14 mouse cellular contexts compared by ENCODE assay signal in genomic region chr16:95601807-95602206, GRCm38 (mm10). TPM values are rescaled to one million over a fixed set of nuclear protein-coding genes. Genes with fewer than 3 reads are reported as not detected.
DNase-seq lines count a peak whose midpoint lies in the region; ATAC-seq lines count a peak whose summit lies in the region.
"Had no signal": no experiment of that assay in that cellular context is flagged by ENCODE, and none has a peak within 500 bp of the region (broad histone marks: within the 10 kb centered on the region; RNA-seq: fewer than 3 reads in every experiment).

No protein-coding gene starts in this region.

- H3K36me3 ChIP-seq in forebrain, embryonic 12.5 days (replicated peaks) = no peaks in the 10 kb centered on the region
- no peaks in the 10 kb centered on the region for H3K36me3 ChIP-seq in forebrain, embryonic 13.5 days (ENCODE audit: poor library complexity, severe bottlenecking)
- no peaks in the 10 kb centered on the region for H3K36me3 ChIP-seq in midbrain, embryonic 12.5 days
- H3K36me3 ChIP-seq in midbrain, embryonic 16.5 days (ENCODE audit: control insufficient read depth, insufficient read depth, low read length) = no peaks in the 10 kb centered on the region
- no peaks in the 10 kb centered on the region for H3K36me3 ChIP-seq in embryonic facial prominence, embryonic 14.5 days (ENCODE audit: control insufficient read depth, insufficient read depth, low read length)
- H3K36me3 ChIP-seq in midbrain, embryonic 14.5 days (ENCODE audit: control insufficient read depth, insufficient read depth, low read length) = no peaks in the 10 kb centered on the region

- no peak overlapping the region for H3K4me3 ChIP-seq in forebrain, embryonic 12.5 days (replicated peaks)
- no peak overlapping the region for H3K4me3 ChIP-seq in forebrain, embryonic 13.5 days
- no peak overlapping the region for H3K4me3 ChIP-seq in midbrain, embryonic 12.5 days
- no peak overlapping the region for H3K4me3 ChIP-seq in midbrain, embryonic 16.5 days (ENCODE audit: low read depth, low read length)
- H3K4me3 ChIP-seq in embryonic facial prominence, embryonic 14.5 days (ENCODE audit: low read depth, low read length) = no peak overlapping the region
- no peak overlapping the region for H3K4me3 ChIP-seq in midbrain, embryonic 14.5 days (replicated peaks; ENCODE audit: low read depth, low read length)

- H3K27ac ChIP-seq in forebrain, embryonic 12.5 days = 0 out of 2 replicates have a peak overlapping the region, but pooled peaks have one; percentile 31
- no peak overlapping the region for H3K27ac ChIP-seq in forebrain, embryonic 13.5 days
- H3K27ac ChIP-seq in midbrain, embryonic 12.5 days (replicated peaks) = peak overlapping the region; percentile 49
- no peak overlapping the region for H3K27ac ChIP-seq in midbrain, embryonic 16.5 days (ENCODE audit: low read length)
- peak overlapping the region; percentile 59 for H3K27ac ChIP-seq in embryonic facial prominence, embryonic 14.5 days (replicated peaks; ENCODE audit: low read depth, low read length)
- H3K27ac ChIP-seq in midbrain, embryonic 14.5 days (replicated peaks; ENCODE audit: low read depth, low read length) = no peak overlapping the region

- H3K9me3 ChIP-seq in forebrain, embryonic 12.5 days = no peaks in the 10 kb centered on the region
- no peaks in the 10 kb centered on the region for H3K9me3 ChIP-seq in forebrain, embryonic 13.5 days (replicated peaks)
- H3K9me3 ChIP-seq in midbrain, embryonic 12.5 days = no peaks in the 10 kb centered on the region
- no peaks in the 10 kb centered on the region for H3K9me3 ChIP-seq in midbrain, embryonic 16.5 days (replicated peaks; ENCODE audit: control insufficient read depth, low read length, poor library complexity, severe bottlenecking)
- H3K9me3 ChIP-seq in embryonic facial prominence, embryonic 14.5 days (ENCODE audit: control insufficient read depth, low read length) = no peaks in the 10 kb centered on the region
- H3K9me3 ChIP-seq in midbrain, embryonic 14.5 days (ENCODE audit: control insufficient read depth, low read length) = no peaks in the 10 kb centered on the region

- H3K4me2 ChIP-seq in forebrain, embryonic 12.5 days = no peak overlapping the region
- H3K4me2 ChIP-seq in forebrain, embryonic 13.5 days = no peak overlapping the region; the same call in 1 of the 2 replicates
- no peak overlapping the region for H3K4me2 ChIP-seq in midbrain, embryonic 12.5 days (replicated peaks)
- H3K4me2 ChIP-seq in midbrain, embryonic 16.5 days (ENCODE audit: low read length) = no peak overlapping the region
- no peak overlapping the region for H3K4me2 ChIP-seq in embryonic facial prominence, embryonic 14.5 days (ENCODE audit: low read depth, low read length)
- H3K4me2 ChIP-seq in midbrain, embryonic 14.5 days (ENCODE audit: low read length) = no peak overlapping the region

- DNase-seq in embryonic facial prominence, embryonic 14.5 days (ENCODE audit: low spot score) = no peak
- peak; percentile 37 for DNase-seq in midbrain, embryonic 14.5 days
- DNase-seq in kidney, postnatal 36 days = no peak
- DNase-seq: adrenal gland, postnatal 36 days; B cell, adult 2 months; cerebellum, postnatal 36 days; gastrocnemius, postnatal 10 days; heart, postnatal 14 days; liver, postnatal 0 days; thymus, postnatal 36 days had no signal

- H3K27me3 ChIP-seq in forebrain, embryonic 12.5 days = 0 out of 2 replicates have a peak, but pooled peaks cover 3% of the 10 kb centered on the region
- H3K27me3 ChIP-seq in forebrain, embryonic 13.5 days = no peaks in the 10 kb centered on the region
- no peaks in the 10 kb centered on the region for H3K27me3 ChIP-seq in midbrain, embryonic 12.5 days
- H3K27me3 ChIP-seq in midbrain, embryonic 16.5 days (ENCODE audit: control insufficient read depth, insufficient read depth, low read depth, low read length) = no peaks in the 10 kb centered on the region
- H3K27me3 ChIP-seq in embryonic facial prominence, embryonic 14.5 days (replicated peaks; ENCODE audit: control insufficient read depth, insufficient read depth, low read length) = no peaks in the 10 kb centered on the region
- H3K27me3 ChIP-seq in midbrain, embryonic 14.5 days (ENCODE audit: control insufficient read depth, insufficient read depth, low read length) = no peaks in the 10 kb centered on the region

- H3K4me1 ChIP-seq in forebrain, embryonic 12.5 days = peaks cover 23% of the 10 kb centered on the region
- peaks cover 37% of the 10 kb centered on the region for H3K4me1 ChIP-seq in forebrain, embryonic 13.5 days
- peaks cover 15% of the 10 kb centered on the region for H3K4me1 ChIP-seq in midbrain, embryonic 12.5 days
- no peaks in the 10 kb centered on the region for H3K4me1 ChIP-seq in midbrain, embryonic 16.5 days (ENCODE audit: control insufficient read depth, insufficient read depth, low read length)
- H3K4me1 ChIP-seq in embryonic facial prominence, embryonic 14.5 days (ENCODE audit: control insufficient read depth, insufficient read depth, low read length) = peaks cover 20% of the 10 kb centered on the region
- H3K4me1 ChIP-seq in midbrain, embryonic 14.5 days (ENCODE audit: control insufficient read depth, insufficient read depth, low read length) = peaks cover 12% of the 10 kb centered on the region; the same call in 1 of the 2 replicates

- no peak overlapping the region for H3K9ac ChIP-seq in forebrain, embryonic 12.5 days
- H3K9ac ChIP-seq in forebrain, embryonic 13.5 days = no peak overlapping the region
- no peak overlapping the region for H3K9ac ChIP-seq in midbrain, embryonic 12.5 days (replicated peaks)
- no peak overlapping the region for H3K9ac ChIP-seq in midbrain, embryonic 16.5 days (ENCODE audit: low read depth, low read length)
- H3K9ac ChIP-seq in embryonic facial prominence, embryonic 14.5 days (ENCODE audit: low read depth, low read length) = no peak overlapping the region
- no peak overlapping the region for H3K9ac ChIP-seq in midbrain, embryonic 14.5 days (replicated peaks; ENCODE audit: low read length)
- H3K9ac ChIP-seq: liver, postnatal 0 days had no signal

- 20% methylated on average over 4 of the region's 4 CpGs for WGBS in forebrain, embryonic 12.5 days
- WGBS in forebrain, embryonic 13.5 days = 23% methylated on average over 4 of the region's 4 CpGs
- WGBS in midbrain, embryonic 12.5 days = 20% methylated on average over 4 of the region's 4 CpGs
- 20% methylated on average over 4 of the region's 4 CpGs for WGBS in midbrain, embryonic 16.5 days
- WGBS in embryonic facial prominence, embryonic 14.5 days = 35% methylated on average over 4 of the region's 4 CpGs
- WGBS in midbrain, embryonic 14.5 days = 10% methylated on average over 4 of the region's 4 CpGs

- ATAC-seq in forebrain, embryonic 12.5 days (ENCODE audit: low FRiP score) = no peak
- no peak for ATAC-seq in forebrain, embryonic 13.5 days
- peak; percentile 77; the same call in 1 of the 2 replicates for ATAC-seq in midbrain, embryonic 12.5 days (ENCODE audit: low FRiP score, low read depth)
- ATAC-seq in midbrain, embryonic 16.5 days = no peak
- no peak for ATAC-seq in embryonic facial prominence, embryonic 14.5 days (ENCODE audit: low read depth)
- no peak for ATAC-seq in midbrain, embryonic 14.5 days (ENCODE audit: low FRiP score, low TSS enrichment)
- ATAC-seq: liver, postnatal 0 days had no signal

RNA-seq across cellular contexts. Expression of gene Erg, which starts 15.4 kb away (rescaled TPM):
- 2.5 and 3.4 TPM in 2 replicates for polyA plus RNA-seq in forebrain, embryonic 12.5 days (2016; fragmentation: Nextera tagmentation; extraction: Ambion mirVana)
- 1.2 and 1.8 TPM in 2 replicates for polyA plus RNA-seq in forebrain, embryonic 13.5 days (2015; fragmentation: Nextera tagmentation; extraction: Ambion mirVana)
- 3.3 and 4.3 TPM in 2 replicates for polyA plus RNA-seq in midbrain, embryonic 12.5 days (2016; fragmentation: Nextera tagmentation; extraction: Ambion mirVana)
- 1.3 and 1.4 TPM in 2 replicates for polyA plus RNA-seq in midbrain, embryonic 16.5 days (2015; fragmentation: Nextera tagmentation; extraction: Ambion mirVana)
- 8.4 and 9.1 TPM in 2 replicates for polyA plus RNA-seq in embryonic facial prominence, embryonic 14.5 days (2014; fragmentation: Nextera tagmentation; extraction: Ambion mirVana)
- 0.40 and 1.3 TPM in 2 replicates for polyA plus RNA-seq in midbrain, embryonic 14.5 days (2014; fragmentation: Nextera tagmentation; extraction: Ambion mirVana)

Comparison
In these comparisons a context has a peak if more than half of its experiments do, and no peak if none do; other contexts are left out.
1. H3K27ac ChIP-seq: peak in forebrain, embryonic 12.5 days (single experiment), midbrain, embryonic 12.5 days (single experiment) and embryonic facial prominence, embryonic 14.5 days (single experiment); none in forebrain, embryonic 13.5 days (single experiment), midbrain, embryonic 16.5 days (single experiment) and midbrain, embryonic 14.5 days (single experiment).